Mouse (Mus musculus): Measurements from ENCODE around the gene Mmp23.
A peak's percentile ranks its signal among the peaks of the same experiment; 100 is the strongest.
"Not testable (repeated sequence)": the region's sequence is repeated elsewhere in the genome, so short reads cannot be mapped to it uniquely, and the experiment has no call there.

Mmp23 gene

GRCm38 (mm10) chr4:155653086-155653450 lies at the start of gene Mmp23:
Gene Mmp23 (minus strand): TSS chr4:155653384.
- no peak; the same call in 1 of the 2 replicates for ATAC-seq (ENCODE audit: low TSS enrichment)

GRCm38 (mm10) chr4:155700425-155700824 lies 47.2 kb upstream of the Mmp23 start:
- no peak for ATAC-seq (ENCODE audit: low TSS enrichment)

DNA sequence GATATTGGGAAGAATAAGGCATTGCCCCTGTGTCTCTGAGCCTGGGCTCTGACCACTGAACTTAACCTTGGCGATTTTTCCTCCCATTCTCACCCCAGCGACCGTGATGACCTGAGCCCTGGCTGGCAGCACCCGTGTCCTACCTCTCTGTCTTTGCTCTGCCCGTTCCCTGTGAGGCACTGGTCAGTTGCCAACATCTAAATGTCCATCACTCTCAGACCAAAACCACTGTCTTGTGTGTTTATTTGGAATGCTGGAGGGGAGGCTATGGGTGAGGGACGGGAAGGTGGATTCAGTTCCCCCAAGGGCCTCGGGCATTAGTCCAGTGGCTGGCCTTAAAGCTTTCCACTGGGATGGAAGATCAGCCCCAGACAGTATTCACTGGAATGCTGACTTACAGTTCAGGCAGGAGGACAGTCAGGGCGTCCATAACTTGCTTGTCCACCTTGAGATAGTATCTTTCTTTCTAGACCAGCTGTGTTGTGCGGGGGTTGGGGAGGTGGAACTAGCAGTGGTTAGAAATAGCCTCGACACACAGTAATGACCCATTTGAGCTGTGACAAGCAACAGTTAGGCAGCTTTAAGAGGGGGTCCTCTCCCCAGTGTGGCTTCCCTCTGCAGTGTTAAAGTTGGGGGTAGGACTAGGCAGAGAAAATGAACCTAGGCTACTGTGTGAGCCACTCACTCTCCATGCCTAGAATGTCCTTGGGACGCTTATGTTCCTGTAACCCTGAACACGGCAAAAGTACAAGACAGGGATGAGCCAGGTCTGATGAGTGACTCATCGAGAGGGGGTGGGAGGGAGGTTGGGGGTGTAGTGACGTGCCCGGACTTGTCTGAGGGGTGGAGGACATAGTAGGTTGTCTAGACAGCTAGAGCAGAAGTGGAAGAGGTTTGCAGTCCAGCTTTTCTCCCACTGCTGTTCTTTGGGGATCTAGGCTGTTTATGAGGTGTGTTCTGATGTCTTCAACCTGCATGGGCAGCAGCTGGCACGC lies 43.4 kb upstream of the Mmp23 start:
- peak; percentile 32; the same call in 1 of the 2 replicates for ATAC-seq (ENCODE audit: low TSS enrichment)

DNA sequence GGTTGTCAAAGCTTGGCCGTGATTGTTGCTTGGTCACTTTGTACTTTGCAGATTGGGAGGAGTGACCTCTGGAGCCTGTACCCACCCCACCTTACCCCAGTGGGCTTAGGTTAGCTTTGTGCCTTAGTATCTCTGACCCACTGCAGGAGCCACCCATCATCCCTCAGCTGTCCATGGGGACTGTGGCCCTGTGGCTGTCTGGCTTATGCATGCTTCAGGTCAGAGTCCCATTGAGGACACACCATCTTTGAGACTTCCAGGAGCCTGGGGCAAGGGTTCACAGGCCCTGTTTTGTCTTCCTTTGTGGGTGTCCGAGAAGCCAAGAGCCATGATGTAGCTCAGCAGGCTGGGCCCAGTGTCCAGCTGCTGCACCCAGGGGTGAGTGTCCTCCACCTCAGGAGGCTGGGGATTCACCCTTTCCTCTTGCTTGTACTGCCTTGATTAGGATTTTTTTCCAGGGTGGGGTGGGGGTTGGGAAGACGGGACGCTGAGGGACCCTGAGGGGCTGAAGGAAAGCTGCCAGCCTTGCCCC lies 42.4 kb upstream of the Mmp23 start:
- ATAC-seq (ENCODE audit: low TSS enrichment) = no peak

DNA sequence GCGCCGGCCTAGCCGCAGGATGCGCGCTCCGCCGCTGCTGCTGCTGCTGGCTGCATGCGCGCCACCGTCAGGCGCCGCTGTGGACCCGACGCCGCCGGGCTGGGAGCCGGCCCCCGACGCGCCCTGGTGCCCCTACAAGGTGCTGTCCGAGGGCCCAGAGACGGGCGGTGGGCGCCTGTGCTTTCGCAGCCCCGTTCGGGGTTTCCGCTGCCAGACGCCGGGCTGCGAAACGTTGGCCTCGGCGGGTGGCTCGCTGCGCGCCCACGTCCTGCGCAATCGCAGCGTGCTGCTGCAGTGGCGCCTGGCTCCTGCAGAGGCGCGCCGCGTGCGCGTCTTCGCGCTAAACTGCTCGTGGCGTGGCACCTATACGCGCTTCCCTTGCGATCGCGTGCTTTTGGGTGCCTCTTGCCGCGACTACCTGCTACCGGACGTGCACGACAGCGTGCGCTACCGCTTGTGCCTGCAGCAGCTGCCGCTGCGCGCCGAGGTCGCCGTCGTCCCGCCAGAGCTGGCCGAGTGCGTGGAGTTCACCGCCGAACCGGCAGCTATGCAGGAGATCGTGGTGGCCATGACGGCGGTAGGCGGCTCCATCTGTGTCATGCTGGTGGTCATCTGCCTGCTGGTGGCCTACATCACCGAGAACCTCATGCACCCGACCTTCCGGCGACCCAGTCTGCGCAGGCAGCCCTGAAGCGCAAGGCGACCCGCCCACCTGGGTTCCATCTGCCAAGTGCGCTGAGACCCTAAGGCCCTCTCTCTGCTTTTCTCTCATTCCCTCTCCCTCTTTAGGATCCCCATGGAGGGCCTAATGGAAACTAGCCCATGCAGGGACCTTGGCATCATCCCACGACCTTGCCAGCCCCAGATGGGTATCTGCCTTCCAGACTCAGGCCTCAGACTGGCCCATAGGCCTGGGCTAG lies 41.6 kb upstream of the Mmp23 start:
- ATAC-seq (ENCODE audit: low TSS enrichment) = peak; percentile 64

DNA sequence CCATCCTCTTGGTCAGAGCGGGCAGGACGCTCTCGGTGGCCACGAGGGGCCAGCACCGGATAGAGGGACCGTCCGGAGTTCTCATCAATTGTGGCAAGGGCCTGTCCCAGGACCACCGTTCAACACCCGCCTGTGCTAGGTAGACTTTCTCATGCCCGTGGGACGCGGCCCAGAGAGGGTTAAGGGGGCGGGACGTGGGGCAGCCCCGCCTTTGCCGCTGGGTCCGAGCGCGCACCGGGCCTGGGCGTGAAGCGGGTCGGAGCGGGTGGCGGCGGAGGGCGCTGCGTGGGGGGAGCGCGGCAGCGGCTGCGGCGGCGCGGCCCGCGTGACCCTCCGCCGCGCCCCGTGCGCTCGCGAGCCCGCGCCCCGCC lies 40.9 kb upstream of the Mmp23 start, which contains the start of gene Fndc10:
Gene Fndc10 (plus strand): TSS at position 232 of the 371 bp plus-strand sequence.
- peak; percentile 60 for ATAC-seq (ENCODE audit: low TSS enrichment)

- no peak for ATAC-seq (ENCODE audit: low TSS enrichment)
Observed at GRCm38 (mm10) chr4:155692421-155692820, 39.2 kb upstream of the Mmp23 start.

DNA sequence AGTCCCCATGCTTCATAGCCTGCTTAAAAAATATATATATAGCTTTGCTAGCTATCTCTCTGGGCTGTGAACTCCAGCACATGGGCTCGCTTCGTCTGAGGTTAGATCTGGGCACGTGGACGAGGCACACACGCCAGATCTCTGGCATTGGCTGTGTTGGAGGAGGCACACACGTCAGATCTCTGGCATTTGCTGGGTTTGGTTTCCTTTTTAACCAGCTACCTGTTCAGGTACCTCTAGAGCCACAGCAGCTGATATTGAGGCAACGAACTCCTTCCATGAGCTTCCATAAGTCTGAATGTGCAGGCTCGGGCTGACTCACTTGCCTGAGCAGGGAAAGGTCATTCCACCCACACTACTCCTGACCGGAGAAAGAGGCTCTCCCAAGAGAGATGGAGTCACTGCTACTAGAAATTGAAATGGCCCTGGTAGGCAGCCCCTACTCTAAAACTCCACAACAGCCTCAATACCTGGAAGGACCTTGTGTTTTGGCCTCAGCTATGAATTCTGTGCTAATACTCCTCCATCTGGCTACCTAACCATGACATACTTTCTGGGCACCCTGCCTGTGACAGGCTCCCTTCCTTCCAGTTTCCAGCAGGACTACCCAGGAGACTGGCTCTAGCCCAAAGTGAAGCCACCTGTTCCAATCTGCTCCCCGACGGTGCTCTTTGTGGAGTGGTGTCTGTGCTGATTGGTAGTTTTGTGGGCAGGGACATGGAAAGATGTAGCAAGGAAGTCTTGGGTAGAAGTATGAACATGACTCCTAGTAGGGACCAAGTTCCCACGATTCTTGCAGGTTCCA lies 37.6 kb upstream of the Mmp23 start:
- no peak for ATAC-seq (ENCODE audit: low TSS enrichment)

DNA sequence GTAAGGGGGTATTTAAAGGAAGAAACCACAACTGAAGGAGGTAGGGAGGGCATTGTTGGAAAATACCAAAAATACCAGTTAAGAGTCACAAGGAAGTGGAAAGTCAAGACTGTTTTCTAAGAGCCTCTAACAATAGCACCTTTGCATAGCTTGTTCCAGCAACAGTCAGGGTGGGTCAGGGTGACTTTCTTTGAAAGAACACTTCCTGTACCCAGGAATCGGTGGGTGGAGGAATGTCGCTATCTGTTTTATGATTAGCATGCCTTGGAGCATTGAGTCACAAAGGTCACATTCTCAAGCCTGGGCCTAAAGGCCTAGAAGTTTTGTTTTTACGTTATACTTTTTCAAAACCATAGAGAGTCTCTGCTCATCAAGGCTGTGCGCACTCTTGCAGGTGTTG lies 34.6 kb upstream of the Mmp23 start:
- not testable (repeated sequence) for ATAC-seq (ENCODE audit: low TSS enrichment)

- ATAC-seq (ENCODE audit: low TSS enrichment) = not testable (repeated sequence)
Observed at GRCm38 (mm10) chr4:155683670-155684277, 30.6 kb upstream of the Mmp23 start.

DNA sequence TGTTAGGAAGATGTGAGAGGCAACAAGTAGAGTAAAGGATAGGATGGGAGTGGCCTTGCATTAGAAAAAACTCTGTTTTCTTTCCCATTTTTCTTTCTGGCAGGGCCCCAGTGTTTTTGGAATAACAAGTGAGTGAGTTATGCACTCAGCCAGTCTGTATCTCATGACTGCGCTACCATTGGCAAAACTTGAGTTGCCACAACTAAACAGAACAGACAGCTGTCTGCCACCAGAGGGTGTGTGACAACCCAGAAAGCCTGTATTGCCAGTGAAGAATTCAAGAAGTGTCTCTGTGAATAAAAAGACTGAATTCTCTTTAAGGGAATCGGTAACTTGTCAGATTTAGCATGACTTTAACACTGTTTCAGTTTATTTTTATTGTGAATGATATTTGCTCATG lies 22.8 kb upstream of the Mmp23 start:
- ATAC-seq (ENCODE audit: low TSS enrichment) = no peak

GRCm38 (mm10) chr4:155672082-155672481 lies 18.9 kb upstream of the Mmp23 start:
- ATAC-seq (ENCODE audit: low TSS enrichment) = no peak

GRCm38 (mm10) chr4:155670236-155670635 lies 17.1 kb upstream of the Mmp23 start:
- ATAC-seq (ENCODE audit: low TSS enrichment) = not testable (repeated sequence)

- peak; percentile 32; the same call in 1 of the 2 replicates for ATAC-seq (ENCODE audit: low TSS enrichment)
Observed at GRCm38 (mm10) chr4:155669598-155670075, 16.5 kb upstream of the Mmp23 start.

DNA sequence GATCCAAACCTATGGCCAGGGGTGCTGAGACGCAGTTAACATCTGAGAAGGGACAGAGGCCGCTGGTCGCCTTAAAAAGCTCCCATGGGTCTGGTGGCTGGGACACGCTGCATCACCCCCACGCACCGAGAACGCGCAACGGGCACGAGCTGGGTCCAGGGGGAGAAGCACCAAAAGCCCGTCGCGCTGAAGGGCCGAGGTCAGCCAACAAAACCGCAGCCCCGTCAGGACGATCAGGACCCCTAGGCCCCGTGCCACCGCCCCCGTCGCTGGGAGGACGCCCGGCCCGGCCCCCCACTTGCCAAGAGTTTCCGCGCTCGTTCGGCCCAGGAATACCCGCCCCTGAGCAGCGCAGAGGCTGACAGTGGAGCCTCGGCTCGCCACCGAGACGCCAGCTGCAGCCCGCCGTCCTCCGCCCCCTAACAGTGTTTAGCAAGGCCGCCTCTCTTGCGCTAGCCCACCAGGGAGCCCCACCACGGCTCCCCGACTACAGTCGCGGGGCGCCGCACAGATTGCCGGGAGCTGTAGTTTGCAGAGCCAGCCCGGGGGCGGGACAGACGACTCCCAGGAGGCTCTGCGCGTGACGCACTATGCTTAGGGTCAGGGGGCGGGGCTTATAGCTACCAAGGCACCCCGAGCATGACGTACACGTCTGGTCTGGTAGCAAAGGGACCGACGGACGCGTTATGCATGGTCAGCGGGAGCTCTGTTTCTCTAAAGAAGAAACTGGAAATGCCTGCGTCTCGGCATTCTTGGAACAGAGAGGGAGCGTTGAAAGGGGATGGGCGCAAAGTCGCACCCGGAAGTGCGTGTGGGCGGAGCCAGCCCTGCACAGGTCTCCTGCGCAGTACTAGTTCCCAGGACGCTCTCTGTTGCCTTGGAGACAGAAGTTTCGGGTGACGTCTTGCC lies 15.8 kb upstream of the Mmp23 start, which contains the start of gene Mib2:
Gene Mib2 (minus strand): TSS at position 510 of the 909 bp plus-strand sequence.
- ATAC-seq (ENCODE audit: low TSS enrichment) = peak; percentile 98

GRCm38 (mm10) chr4:155666903-155667302 lies 13.7 kb upstream of the Mmp23 start:
- no peak for ATAC-seq (ENCODE audit: low TSS enrichment)

GRCm38 (mm10) chr4:155660641-155661040 lies 7.5 kb upstream of the Mmp23 start:
- no peak for ATAC-seq (ENCODE audit: low TSS enrichment)

DNA sequence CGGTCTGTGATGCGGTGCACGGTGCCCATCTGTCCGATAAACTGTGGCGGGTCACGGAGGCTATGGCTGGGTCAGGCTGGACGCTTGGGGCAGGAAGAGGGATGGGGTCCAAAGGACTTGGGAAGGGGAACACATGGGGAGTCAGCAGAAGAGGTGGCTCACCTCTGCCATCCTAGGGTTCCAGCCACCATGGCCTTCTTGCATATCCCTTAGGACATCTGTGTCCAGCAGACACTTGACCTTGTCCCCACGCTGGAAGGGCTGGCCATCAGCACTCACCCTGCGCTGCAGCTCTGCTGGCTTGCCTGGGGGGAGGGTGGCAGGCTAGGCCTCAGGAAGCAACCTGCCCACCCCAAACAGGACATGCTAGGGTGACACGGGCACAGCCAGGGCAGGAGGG lies 5.8 kb upstream of the Mmp23 start:
- no peak for ATAC-seq (ENCODE audit: low TSS enrichment)

GRCm38 (mm10) chr4:155656214-155656751 lies 3.1 kb upstream of the Mmp23 start:
- no peak for ATAC-seq (ENCODE audit: low TSS enrichment)
